Comparison of ENCODE assay signal across 13 mouse cellular contexts in genomic region chr4:140244161-140244813, GRCm38 (mm10). TPM values are rescaled to one million over a fixed set of nuclear protein-coding genes. Genes with fewer than 3 reads are reported as not detected.
DNase-seq lines count a peak whose midpoint lies in the region; ATAC-seq and TF ChIP-seq lines count a peak whose summit lies in the region.
"Had no signal": no experiment of that assay in that cellular context is flagged by ENCODE, and none has a peak within 500 bp of the region (broad histone marks: within the 10 kb centered on the region; RNA-seq: fewer than 3 reads in every experiment).

No protein-coding gene starts in this region.

- ATAC-seq in forebrain, embryonic 11.5 days (replicated peaks; ENCODE audit: low FRiP score), result no peak
- no peak for ATAC-seq in midbrain, embryonic 13.5 days
- ATAC-seq in erythroblast, adult 5-6 weeks (replicated peaks; ENCODE audit: low FRiP score, poor library complexity, severe bottlenecking), result no peak
- ATAC-seq: intestine, embryonic 16.5 days had no signal

- WGBS in forebrain, embryonic 11.5 days, result 3% methylated on average over 39 of the region's 40 CpGs
- WGBS in midbrain, embryonic 13.5 days, result 1% methylated on average over 40 of the region's 40 CpGs

- intact Hi-C loops in left cerebral cortex, adult 2 months (cut with DNase I), result loop anchor here (2.0 to 10.0 kb wide), 2 partner anchors 57 to 209 kb away; no protein-coding TSS in a partner anchor

- H3K4me3 ChIP-seq in left cerebral cortex, adult 2 months, result peak overlapping the region; percentile 60
- H3K4me3 ChIP-seq in forebrain, embryonic 11.5 days (ENCODE audit: low read depth, low read length), result peak overlapping the region; percentile 22
- H3K4me3 ChIP-seq in midbrain, embryonic 13.5 days (replicated peaks), result peak overlapping the region; percentile 68
- H3K4me3 ChIP-seq: embryonic facial prominence, embryonic 15.5 days; heart, adult 2 months had no signal

- no peaks in the 10 kb centered on the region for H3K36me3 ChIP-seq in forebrain, embryonic 11.5 days (ENCODE audit: control insufficient read depth, insufficient read depth, low read length)
- H3K36me3 ChIP-seq in midbrain, embryonic 13.5 days, result no peaks in the 10 kb centered on the region
- H3K36me3 ChIP-seq: embryonic facial prominence, embryonic 15.5 days had no signal

- H3K9me3 ChIP-seq in forebrain, embryonic 11.5 days (ENCODE audit: control insufficient read depth, low read length), result no peaks in the 10 kb centered on the region
- H3K9me3 ChIP-seq in midbrain, embryonic 13.5 days, result no peaks in the 10 kb centered on the region
- H3K9me3 ChIP-seq: embryonic facial prominence, embryonic 15.5 days had no signal

- peaks cover 51% of the 10 kb centered on the region for H3K27me3 ChIP-seq in forebrain, embryonic 11.5 days (ENCODE audit: control insufficient read depth, insufficient read depth, low read length)
- H3K27me3 ChIP-seq in midbrain, embryonic 13.5 days, result peaks cover 60% of the 10 kb centered on the region

- peak; percentile 32 for TF ChIP-seq CTCF in left cerebral cortex, adult 2 months (IDR thresholded peaks at IDR 0.05)

- peak overlapping the region; percentile 54 for H3K27ac ChIP-seq in left cerebral cortex, adult 2 months
- H3K27ac ChIP-seq in forebrain, embryonic 11.5 days (ENCODE audit: low read depth, low read length), result no peak overlapping the region
- H3K27ac ChIP-seq in midbrain, embryonic 13.5 days, result no peak overlapping the region
- H3K27ac ChIP-seq: embryonic facial prominence, embryonic 15.5 days; heart, adult 2 months had no signal

- peak overlapping the region; percentile 39 for H3K4me2 ChIP-seq in forebrain, embryonic 11.5 days (ENCODE audit: low read depth, low read length, severe bottlenecking)
- peak overlapping the region; percentile 91 for H3K4me2 ChIP-seq in midbrain, embryonic 13.5 days (replicated peaks)
- H3K4me2 ChIP-seq: embryonic facial prominence, embryonic 15.5 days had no signal

- 0 out of 2 replicates have a peak overlapping the region, but pooled peaks have one; percentile 6 for H3K9ac ChIP-seq in forebrain, embryonic 11.5 days (ENCODE audit: low read length)
- H3K9ac ChIP-seq in midbrain, embryonic 13.5 days (replicated peaks), result peak overlapping the region; percentile 64
- H3K9ac ChIP-seq: embryonic facial prominence, embryonic 15.5 days had no signal

- H3K4me1 ChIP-seq in forebrain, embryonic 11.5 days (replicated peaks; ENCODE audit: control insufficient read depth, insufficient read depth, low read length), result peaks cover 23% of the 10 kb centered on the region
- H3K4me1 ChIP-seq in midbrain, embryonic 13.5 days (replicated peaks), result peaks cover 67% of the 10 kb centered on the region

- peak in 1 of 2 experiments; percentile 43 for DNase-seq in left cerebral cortex, adult 2 months (ENCODE audit: extremely low spot score in 1 of 2, low spot score in 2 of 2)
- DNase-seq in left cerebral cortex, adult 18-20 months (ENCODE audit: low spot score in 2 of 2), result no peak
- DNase-seq in cerebellum, adult 11-12 months, result peak; percentile 75
- DNase-seq in forebrain, embryonic 11.5 days (ENCODE audit: low spot score), result no peak
- DNase-seq in liver, result no peak
- DNase-seq in kidney, adult 8-10 months, result no peak
- DNase-seq: adrenal gland, postnatal 10 days; heart, adult 2 months had no signal

RNA-seq across cellular contexts. Expression of gene Igsf21, which starts 2.3 kb away (rescaled TPM):
- total RNA-seq in left cerebral cortex, adult 2 months (2021), result 10 to 100 TPM; 68.8 to 75.2 TPM
- total RNA-seq in left cerebral cortex, adult 18-20 months (2021), result 10 to 100 TPM; 55.4 to 72.1 TPM
- 12.7 and 13.3 TPM in 2 replicates for polyA plus RNA-seq in forebrain, embryonic 11.5 days (2014; fragmentation: Nextera tagmentation; extraction: Ambion mirVana)
- 57.0 and 58.9 TPM in 2 replicates for polyA plus RNA-seq in midbrain, embryonic 13.5 days (2015; fragmentation: Nextera tagmentation; extraction: Ambion mirVana)
- total RNA-seq in erythroblast, adult 5-6 weeks (2015; ENCODE audit: low replicate concordance), result not detected in 2 replicates
- not detected in 2 replicates for total RNA-seq in erythroblast, adult 5-6 weeks (2017; ENCODE audit: low replicate concordance)
- total RNA-seq: monocyte, adult 5-6 weeks had no signal

Comparison
In these comparisons a context has a peak if more than half of its experiments do, and no peak if none do; other contexts are left out.
1. RNA of gene Igsf21, which starts 2.3 kb away (total RNA-seq): 68.8 to 75.2 TPM in left cerebral cortex, adult 2 months and 55.4 to 72.1 TPM in left cerebral cortex, adult 18-20 months; not detected in erythroblast, adult 5-6 weeks; every median in the first group is over 10 times any median in the second.
2. Peak in every context shown above with its lines, with median percentiles within 50 percentile points of each other: H3K4me3 ChIP-seq.